Mouse (Mus musculus) ES-E14 (cell line): ENCODE data around the gene Fbxo44. TPM values are rescaled to one million over a fixed set of nuclear protein-coding genes. Genes with fewer than 3 reads are reported as not detected.
A peak's percentile ranks its signal among the peaks of the same experiment; 100 is the strongest.

Source experiments
- DNase-seq: peaks from one replicate; pipeline ENCODE4 v3.0.0-alpha.2; 2013; ENCODE audit warnings: low read depth, low spot score
- H3K27ac ChIP-seq: 2 replicates; pipeline ENCODE4 v1.5.1; 2012; ENCODE audit warnings: low read depth, mild to moderate bottlenecking, low read length, moderate library complexity, mixed read lengths; ENCODE audit not compliant: poor library complexity, insufficient read depth, severe bottlenecking
- H3K36me3 ChIP-seq: 2 replicates; pipeline ENCODE4 v1.6.1; 2012; ENCODE audit warnings: mild to moderate bottlenecking, low read length, moderate library complexity, mixed read lengths; ENCODE audit not compliant: control insufficient read depth, poor library complexity, insufficient read depth, severe bottlenecking
- H3K4me1 ChIP-seq, 2 experiments: fragments of 150-350 bp in 1 of 2; sonication (generic) in 1 of 2; 2 replicates each; pipeline ENCODE4 v1.6.1; 2012; ENCODE audit warnings: low read length in 2 of 2, mild to moderate bottlenecking in 1 of 2, mixed read lengths in 1 of 2; ENCODE audit not compliant: control insufficient read depth in 2 of 2, insufficient read depth in 2 of 2, poor library complexity in 1 of 2
- H3K4me3 ChIP-seq, 2 experiments: fragments of 150-350 bp in 1 of 2; sonication (generic) in 1 of 2; 2 replicates each; pipeline ENCODE4 v1.5.1; 2012; ENCODE audit warnings: low read length in 2 of 2, low read depth in 1 of 2, mild to moderate bottlenecking in 1 of 2, mixed read lengths in 1 of 2; ENCODE audit not compliant: insufficient read depth in 1 of 2, poor library complexity in 1 of 2, severe bottlenecking in 1 of 2
- H3K9ac ChIP-seq: 2 replicates; pipeline ENCODE4 v1.6.1; 2012; ENCODE audit warnings: low read depth, mild to moderate bottlenecking, low read length, mixed read lengths; ENCODE audit not compliant: poor library complexity, insufficient read depth, severe bottlenecking
- H3K9me3 ChIP-seq: fragments of 150-350 bp; sonication (generic); 2 replicates; pipeline ENCODE4 v1.6.1; 2012; ENCODE audit warnings: low read depth, mild to moderate bottlenecking, low read length; ENCODE audit not compliant: control insufficient read depth, insufficient read depth
- CHD2 ChIP-seq: IDR thresholded peaks from 2 replicates; pipeline ENCODE4 v1.6.1; 2014; ENCODE audit warnings: mild to moderate bottlenecking, low read depth, low read length, inconsistent platforms
- HCFC1 ChIP-seq: IDR thresholded peaks from 2 replicates; pipeline ENCODE4 v1.6.1; 2012; ENCODE audit warnings: low read length, inconsistent platforms, borderline replicate concordance; ENCODE audit not compliant: insufficient read depth
- MAFK ChIP-seq: IDR thresholded peaks from 2 replicates; pipeline ENCODE4 v1.6.1; 2014; ENCODE audit warnings: mild to moderate bottlenecking, low read depth, low read length, inconsistent platforms; ENCODE audit not compliant: insufficient read depth
- ZC3H11A ChIP-seq: IDR thresholded peaks from 2 replicates; pipeline ENCODE4 v1.6.1; 2012; ENCODE audit warnings: low read depth, mild to moderate bottlenecking, inconsistent platforms, low read length, borderline replicate concordance
- ZNF384 ChIP-seq: IDR thresholded peaks from 2 replicates; pipeline ENCODE4 v1.6.1; 2012; ENCODE audit warnings: low read depth, low read length, inconsistent platforms
- in situ Hi-C, 2 experiments: fragments of 600-800 bp; cut with MboI; formaldehyde crosslinking; loops; one replicate each; pipeline ENCODE4 v1.15.1; 2025; ENCODE audit warnings: low sequenced_read_pairs in 2 of 2, inconsistent platforms in 1 of 2; ENCODE audit not compliant: unreplicated experiment in 2 of 2
- total RNA-seq: library from RNA; depleted of rRNA; stranded (reverse); fragments of 300-350 nt; gene quantifications from 2 replicates; pipeline ENCODE4 v1.2.3, GENCODE M21; 2012

Gene Fbxo44
- total RNA-seq, 1 experiment = 5.1 TPM

DNA sequence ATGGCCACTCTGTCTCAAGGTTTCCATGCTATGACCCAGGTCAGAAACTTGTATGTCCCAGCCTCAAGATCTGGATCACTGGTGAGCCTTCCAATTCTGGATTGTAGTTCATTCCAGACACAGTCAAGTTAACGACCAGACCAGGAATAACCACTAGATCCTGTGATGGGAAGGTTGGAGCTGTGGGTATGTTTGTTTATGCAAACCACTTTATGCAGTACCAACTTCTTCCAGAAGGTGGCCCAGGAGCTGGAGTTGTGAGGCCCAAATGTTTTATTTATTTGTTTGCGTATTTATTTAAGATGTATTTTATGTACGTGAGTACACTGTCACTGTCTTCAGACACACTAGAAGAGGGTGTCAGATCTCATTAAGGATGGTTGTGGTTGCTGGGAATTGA is 5.3 kb downstream of the Fbxo44 start:
- TF ChIP-seq ZNF384 (no peak), HCFC1 (no peak), MAFK (no peak), ZC3H11A (no peak), CHD2 (no peak)
- no peak overlapping the region; the same call in 1 of the 2 replicates for H3K27ac ChIP-seq
- H3K4me3 ChIP-seq = no peak overlapping the region
- peaks cover 12 to 32% of the 10 kb centered on the region in 2 experiments for H3K4me1 ChIP-seq
- H3K36me3 ChIP-seq = peaks cover 13% of the 10 kb centered on the region
- in situ Hi-C loops = no loop called here
- no peaks in the 10 kb centered on the region for H3K9me3 ChIP-seq
- no peak overlapping the region for H3K9ac ChIP-seq
- no peak for DNase-seq

DNA sequence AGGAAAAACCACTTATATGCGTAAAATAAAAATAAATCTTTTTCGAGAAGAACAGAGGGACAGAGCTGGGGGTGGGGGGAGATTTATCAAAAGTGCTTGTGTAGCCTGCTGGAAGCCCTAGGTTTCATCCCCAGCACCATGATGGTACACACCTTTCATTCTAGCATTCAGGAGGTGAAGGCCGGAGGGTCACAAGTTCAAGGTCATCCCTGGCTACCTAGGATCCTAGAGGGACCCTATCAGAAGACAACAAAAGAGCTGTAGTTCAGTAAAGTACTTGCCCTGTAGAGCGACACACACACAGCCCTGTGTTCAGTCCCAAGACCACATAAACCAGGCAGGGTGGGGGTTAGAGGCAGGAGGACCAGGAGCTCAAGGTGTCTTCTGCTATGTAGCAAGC is 6.3 kb downstream of the Fbxo44 start:
- Histone ChIP-seq H3K36me3 (peaks cover 13% of the 10 kb centered on the region), H3K4me1 (peaks cover 12 to 34% of the 10 kb centered on the region in 2 experiments), H3K27ac (no peak overlapping the region; the same call in 1 of the 2 replicates), H3K9ac (no peak overlapping the region), H3K4me3 (no peak overlapping the region), H3K9me3 (no peaks in the 10 kb centered on the region)
- in situ Hi-C loops = no loop called here
- no peak for DNase-seq
- TF ChIP-seq ZNF384 (no peak), CHD2 (0 out of 2 replicates have a peak, but pooled peaks have one; percentile 21)

DNA sequence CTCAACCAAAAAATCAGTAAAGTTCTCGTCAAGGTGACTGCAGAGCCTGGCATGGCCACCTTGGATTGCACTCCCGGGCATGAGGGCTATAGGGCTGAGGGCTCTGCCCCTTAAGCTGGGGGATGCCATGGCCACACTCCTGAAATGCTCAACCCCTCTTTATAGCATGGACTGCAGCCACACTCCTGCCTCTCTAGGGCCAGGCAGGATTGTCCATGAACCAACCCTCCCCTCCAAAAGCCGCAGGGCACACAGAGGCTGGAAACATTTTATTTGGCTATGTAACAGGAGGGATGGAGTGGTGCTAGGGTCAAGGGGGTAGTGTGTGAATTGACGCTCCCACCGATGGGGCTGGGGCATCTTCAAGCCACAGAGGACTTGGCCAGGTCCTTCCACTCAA is 7.7 kb downstream of the Fbxo44 start:
- no peak for TF ChIP-seq ZC3H11A
- no peak for TF ChIP-seq ZNF384
- no peak for TF ChIP-seq HCFC1
- no peak for TF ChIP-seq CHD2
- no peak for TF ChIP-seq MAFK
- H3K4me3 ChIP-seq = no peak overlapping the region
- H3K27ac ChIP-seq = peak overlapping the region; percentile 47; the same call in 1 of the 2 replicates
- peaks cover 16% of the 10 kb centered on the region for H3K36me3 ChIP-seq
- no peak overlapping the region for H3K9ac ChIP-seq
- DNase-seq = no peak
- in situ Hi-C loops = no loop called here
- H3K9me3 ChIP-seq = no peaks in the 10 kb centered on the region
- peaks cover 12 to 29% of the 10 kb centered on the region in 2 experiments for H3K4me1 ChIP-seq

DNA sequence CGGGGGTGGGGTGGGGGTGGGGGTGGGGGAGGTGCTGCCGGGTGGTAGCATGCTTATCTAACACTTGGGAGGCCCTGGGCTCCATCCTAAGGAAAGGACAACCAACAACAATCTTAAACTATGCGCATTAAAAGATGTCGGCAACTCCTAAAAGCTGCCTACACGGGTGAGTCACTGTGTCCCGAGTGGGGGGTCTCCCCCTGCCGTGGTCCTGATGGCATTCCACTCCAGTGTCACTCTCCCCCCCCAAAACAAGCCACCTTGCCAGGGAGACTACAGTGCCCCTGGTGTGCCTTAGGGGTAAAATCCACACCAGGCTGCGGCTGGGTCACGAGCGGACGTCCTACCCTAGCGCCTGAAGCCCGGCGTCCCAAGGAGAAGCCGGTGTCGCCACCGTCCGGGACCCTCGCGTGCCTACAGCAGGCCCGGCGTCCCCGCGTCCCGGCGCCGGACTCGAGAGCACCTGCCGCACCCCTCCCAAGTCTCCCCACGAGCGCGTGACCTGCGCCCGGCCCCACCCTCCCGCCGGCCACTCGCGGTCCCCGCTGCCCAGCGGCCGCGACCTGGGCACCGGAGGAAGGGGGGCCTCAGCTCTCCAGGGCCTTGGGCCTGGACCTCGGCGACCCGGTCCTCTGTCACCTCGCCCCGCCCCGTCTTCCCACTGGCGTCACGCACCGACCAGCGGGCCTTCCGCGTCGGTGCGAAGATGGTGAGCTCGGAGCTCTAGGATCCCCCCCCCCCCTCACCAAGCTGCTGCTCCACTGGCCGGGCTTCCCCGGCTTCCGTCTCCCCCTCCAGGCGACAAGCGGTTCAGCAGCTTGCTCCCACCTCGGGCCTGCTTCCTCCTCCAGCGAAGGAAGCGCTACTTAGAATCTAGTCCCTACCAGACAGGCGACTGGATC is 8.8 kb downstream of the Fbxo44 start, which contains the start of gene Fbxo6:
Fbxo6 (minus strand) TSS at position 874 of the 902 bp plus-strand sequence.
- Histone ChIP-seq H3K36me3 (peaks cover 19% of the 10 kb centered on the region; the same call in 1 of the 2 replicates), H3K9ac (peak within 1 kb of the TSS; percentile 89), H3K4me3 (peak within 1 kb of the TSS; percentile 66 to 89), H3K4me1 (peaks cover 9 to 23% of the 10 kb centered on the region in 2 experiments), H3K9me3 (no peaks in the 10 kb centered on the region), H3K27ac (peak within 1 kb of the TSS; percentile 86)
- peak; percentile 80 for DNase-seq
- TF ChIP-seq HCFC1 = 0 out of 2 replicates have a peak, but pooled peaks have one; percentile 35
- TF ChIP-seq ZC3H11A = no peak
- TF ChIP-seq ZNF384 = no peak
- TF ChIP-seq MAFK = no peak
- no peak for TF ChIP-seq CHD2
- in situ Hi-C loops = no loop called here
